Mouse (Mus musculus) heart, adult 2 months (tissue): Measurements from ENCODE around the gene Plekhh1. TPM values are rescaled to one million over a fixed set of nuclear protein-coding genes. Genes with fewer than 3 reads are reported as not detected.
A peak's percentile ranks its signal among the peaks of the same experiment; 100 is the strongest.

Experiments used
- DNase-seq, 2 experiments: peaks; one replicate each; pipeline ENCODE4 v3.0.0; 2021
- H3K27ac ChIP-seq: fragments of 200-600 bp; 2 replicates; pipeline ENCODE4 v1.8.1; 2022
- H3K27me3 ChIP-seq: fragments of 200-500 bp; 2 replicates; pipeline ENCODE4 v1.6.1; 2012; ENCODE audit warnings: mild to moderate bottlenecking, low read length, inconsistent platforms, mixed read lengths; ENCODE audit not compliant: control insufficient read depth, insufficient read depth
- H3K36me3 ChIP-seq: fragments of 200-500 bp; 2 replicates; pipeline ENCODE4 v1.6.1; 2012; ENCODE audit warnings: low read length, inconsistent platforms; ENCODE audit not compliant: control insufficient read depth, insufficient read depth
- H3K4me1 ChIP-seq: fragments of 200-500 bp; 2 replicates; pipeline ENCODE4 v1.6.1; 2011; ENCODE audit warnings: low read length; ENCODE audit not compliant: control insufficient read depth, insufficient read depth
- H3K4me3 ChIP-seq: fragments of 200-600 bp; 2 replicates; pipeline ENCODE4 v1.8.1; 2022
- H3K79me2 ChIP-seq: fragments of 200-500 bp; replicated peaks from 2 replicates; pipeline ENCODE4 v1.6.1; 2012; ENCODE audit warnings: mild to moderate bottlenecking, inconsistent platforms, low read length, moderate library complexity, mixed read lengths; ENCODE audit not compliant: control insufficient read depth, insufficient read depth
- H3K9ac ChIP-seq: fragments of 200-500 bp; 2 replicates; pipeline ENCODE4 v1.6.1; 2012; ENCODE audit warnings: low read depth, mild to moderate bottlenecking, control low read depth, inconsistent platforms, low read length, mixed read lengths
- CTCF ChIP-seq: fragments of 200-600 bp; IDR thresholded peaks from 2 replicates; pipeline ENCODE4 v1.8.1; 2022; ENCODE audit warnings: antibody characterized with exemption, mild to moderate bottlenecking, moderate library complexity
- EP300 ChIP-seq: fragments of 200-500 bp; IDR thresholded peaks from 2 replicates; pipeline ENCODE4 v1.6.1; 2011; ENCODE audit warnings: low read depth, low read length, control low read depth; ENCODE audit not compliant: insufficient read depth
- POLR2A ChIP-seq: fragments of 200-500 bp; IDR thresholded peaks from 2 replicates; pipeline ENCODE4 v1.6.1; 2011; ENCODE audit warnings: mild to moderate bottlenecking, low read depth, low read length, control low read depth; ENCODE audit not compliant: insufficient read depth
- WGBS: fragments of 180-500 bp; shearing (Covaris S2); methylation state at CpG from one replicate; pipeline ENCODE4 v1.1.7; 2018; 5-methylcytosine and 5-hydroxymethylcytosine counted together
- intact Hi-C: fragments of 180-260 bp; cut with DNase I; formaldehyde crosslinking; loops from one replicate; pipeline ENCODE4 v1.15.1; 2025
- polyA plus RNA-seq: library from polyadenylated mRNA; depleted of rRNA; stranded (reverse); fragments of >200 nt; gene quantifications from 2 replicates; pipeline ENCODE4 v1.2.3, GENCODE M21; 2012
- total RNA-seq, 2 experiments: library from RNA; stranded (reverse); gene quantifications; 2 replicates each; pipeline ENCODE4 v1.2.3; 2021

Gene Plekhh1
- total and polyA plus RNA-seq, 3 experiments: 1.4 to 1.8 (median 1.7) TPM

DNA sequence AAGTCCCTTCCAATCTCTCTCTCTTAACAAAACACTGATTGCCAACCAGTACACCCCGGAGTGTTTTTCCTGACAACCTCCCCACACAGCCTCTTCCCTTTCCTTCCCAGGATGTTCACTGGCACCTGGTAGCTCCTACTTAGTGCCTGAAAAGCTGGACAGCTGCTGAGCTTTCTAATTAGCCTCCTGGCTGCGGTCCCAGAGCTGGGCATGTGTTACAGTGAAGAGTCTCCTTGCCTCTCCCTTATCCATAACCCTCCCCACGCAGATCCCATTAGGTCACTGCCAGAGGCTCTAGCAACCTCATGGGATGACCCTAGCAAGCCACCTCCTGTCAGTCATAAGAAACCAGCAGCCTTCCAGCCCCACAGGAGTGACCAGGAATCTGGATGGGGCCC lies 44.9 kb upstream of the Plekhh1 start:
- H3K4me3 ChIP-seq: no peak overlapping the region
- no peaks in the 10 kb centered on the region for H3K27me3 ChIP-seq
- H3K4me1 ChIP-seq: peaks cover 10% of the 10 kb centered on the region
- peak; percentile 60 to 72 for DNase-seq
- intact Hi-C loops: no loop called here
- no peak overlapping the region for H3K27ac ChIP-seq
- no peak for TF ChIP-seq CTCF
- no peak for TF ChIP-seq EP300
- no peak for TF ChIP-seq POLR2A
- H3K9ac ChIP-seq: no peak overlapping the region
- no peaks in the 10 kb centered on the region for H3K36me3 ChIP-seq
- H3K79me2 ChIP-seq: no peaks in the 10 kb centered on the region
- 17% methylated on average over 3 of the region's 3 CpGs for WGBS

DNA sequence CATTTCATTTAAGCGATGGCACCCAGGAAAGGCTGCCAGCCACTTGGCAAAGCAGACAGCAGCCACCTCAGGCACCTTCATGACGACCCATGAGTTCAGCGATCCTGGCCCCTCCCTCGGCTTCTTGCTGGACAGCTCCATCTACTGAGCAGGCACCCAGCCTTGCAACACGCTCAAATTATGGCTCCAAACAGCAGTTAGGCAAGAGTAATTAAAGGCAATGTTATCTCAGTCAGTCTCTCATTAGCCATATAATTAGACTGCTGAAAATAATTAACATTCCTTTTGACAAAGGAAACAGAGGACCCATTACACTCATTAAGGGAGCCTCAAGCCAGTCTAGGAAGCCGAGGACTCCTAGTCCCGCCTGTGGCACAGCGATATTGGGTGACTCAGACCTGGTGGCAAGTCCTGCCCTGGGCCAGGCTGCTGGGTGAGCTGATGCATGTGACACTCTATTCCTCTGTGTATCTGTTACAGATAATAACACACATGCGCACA lies 41.3 kb upstream of the Plekhh1 start:
- H3K36me3 ChIP-seq: no peaks in the 10 kb centered on the region
- no peaks in the 10 kb centered on the region for H3K79me2 ChIP-seq
- H3K4me1 ChIP-seq: peaks cover 4% of the 10 kb centered on the region; the same call in 1 of the 2 replicates
- H3K4me3 ChIP-seq: no peak overlapping the region
- intact Hi-C loops: loop anchor here (5.0 kb wide), 2 partner anchors 40 to 70 kb away; partner anchors contain the start of gene Plekhh1
- H3K27ac ChIP-seq: no peak overlapping the region
- no peak overlapping the region for H3K9ac ChIP-seq
- TF ChIP-seq EP300 (no peak), CTCF (peak; percentile 36), POLR2A (no peak)
- DNase-seq: no peak
- H3K27me3 ChIP-seq: no peaks in the 10 kb centered on the region
- WGBS: 59% methylated on average over 9 of the region's 9 CpGs

DNA sequence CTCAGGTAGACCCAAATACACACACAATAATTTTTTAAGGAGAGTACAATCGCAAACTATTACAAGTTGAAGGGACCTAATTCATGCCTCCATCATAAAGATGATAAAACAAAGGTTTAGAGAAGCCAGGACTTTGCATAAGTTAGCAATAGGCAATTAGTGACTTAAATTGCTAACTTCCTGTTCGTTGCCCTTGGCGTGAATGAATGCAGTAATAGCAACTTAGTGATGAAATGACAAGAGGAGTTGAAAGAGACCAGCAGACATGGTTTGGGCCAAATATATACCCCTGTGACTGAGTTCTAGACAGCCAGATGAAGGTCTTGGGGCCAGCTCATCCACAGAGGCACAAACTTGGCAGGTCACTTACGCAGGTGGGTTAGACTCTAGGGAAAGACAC lies 32.7 kb upstream of the Plekhh1 start:
- no peak overlapping the region for H3K9ac ChIP-seq
- H3K4me3 ChIP-seq: no peak overlapping the region
- H3K4me1 ChIP-seq: no peaks in the 10 kb centered on the region
- H3K27me3 ChIP-seq: no peaks in the 10 kb centered on the region
- WGBS: 90% methylated on average over 4 of the region's 4 CpGs
- no peak for DNase-seq
- H3K36me3 ChIP-seq: no peaks in the 10 kb centered on the region
- no peaks in the 10 kb centered on the region for H3K79me2 ChIP-seq
- intact Hi-C loops: no loop called here
- TF ChIP-seq CTCF (no peak), EP300 (no peak), POLR2A (no peak)
- H3K27ac ChIP-seq: no peak overlapping the region

DNA sequence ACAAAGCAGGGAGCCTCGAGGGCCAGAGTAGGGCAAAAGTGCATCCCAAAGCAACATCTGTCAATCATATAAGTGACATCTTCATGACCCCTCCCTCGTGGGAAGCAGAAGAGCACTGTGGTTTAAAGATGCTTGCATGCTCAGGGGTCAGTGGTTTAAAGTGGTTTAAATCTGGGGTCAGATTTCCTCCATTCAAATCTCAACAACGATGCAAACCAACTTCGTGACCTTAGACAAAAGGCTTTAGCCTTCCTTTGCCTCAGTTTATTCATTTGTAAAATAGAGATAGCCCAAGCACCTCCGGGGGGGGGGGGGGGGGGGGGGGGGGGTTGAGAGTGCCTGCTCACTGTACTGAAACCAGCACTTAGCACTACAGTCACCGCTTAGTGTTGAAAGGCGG lies 32.3 kb upstream of the Plekhh1 start:
- DNase-seq: no peak
- H3K27ac ChIP-seq: no peak overlapping the region
- TF ChIP-seq CTCF (no peak), EP300 (no peak), POLR2A (no peak)

DNA sequence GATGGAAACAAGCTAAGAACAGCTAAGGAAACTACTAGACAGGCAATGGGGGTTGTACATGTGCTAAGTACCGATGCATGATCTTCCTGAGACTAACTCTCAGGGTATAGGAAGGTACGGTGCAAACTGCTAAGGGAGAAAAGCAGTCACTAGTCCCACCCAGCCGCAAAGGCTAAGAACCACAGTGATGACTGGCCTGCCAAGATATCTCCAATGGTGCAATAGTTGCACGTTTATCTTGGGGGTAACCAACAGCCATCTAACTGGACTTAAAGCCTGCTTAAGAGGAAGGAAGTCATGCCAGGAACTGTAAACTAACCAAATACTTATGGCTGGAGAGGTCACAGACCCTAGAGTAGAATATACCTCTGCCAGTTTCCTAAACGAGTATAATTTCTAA lies 26.6 kb upstream of the Plekhh1 start:
- intact Hi-C loops: no loop called here
- H3K4me3 ChIP-seq: no peak overlapping the region
- H3K4me1 ChIP-seq: peaks cover 3% of the 10 kb centered on the region; the same call in 1 of the 2 replicates
- H3K27ac ChIP-seq: no peak overlapping the region
- no peak for DNase-seq
- H3K36me3 ChIP-seq: no peaks in the 10 kb centered on the region
- H3K79me2 ChIP-seq: no peaks in the 10 kb centered on the region
- TF ChIP-seq CTCF (no peak), POLR2A (no peak), EP300 (no peak)
- 75% methylated on average over 5 of the region's 5 CpGs for WGBS
- H3K27me3 ChIP-seq: no peaks in the 10 kb centered on the region
- no peak overlapping the region for H3K9ac ChIP-seq

More for the DNA sequence above, 32.3 kb upstream of the Plekhh1 start:
- Histone ChIP-seq H3K36me3 (no peaks in the 10 kb centered on the region), H3K4me3 (no peak overlapping the region), H3K79me2 (no peaks in the 10 kb centered on the region), H3K27me3 (no peaks in the 10 kb centered on the region), H3K4me1 (no peaks in the 10 kb centered on the region), H3K9ac (no peak overlapping the region)
- intact Hi-C loops: no loop called here
- 44% methylated on average over 7 of the region's 7 CpGs for WGBS

DNA sequence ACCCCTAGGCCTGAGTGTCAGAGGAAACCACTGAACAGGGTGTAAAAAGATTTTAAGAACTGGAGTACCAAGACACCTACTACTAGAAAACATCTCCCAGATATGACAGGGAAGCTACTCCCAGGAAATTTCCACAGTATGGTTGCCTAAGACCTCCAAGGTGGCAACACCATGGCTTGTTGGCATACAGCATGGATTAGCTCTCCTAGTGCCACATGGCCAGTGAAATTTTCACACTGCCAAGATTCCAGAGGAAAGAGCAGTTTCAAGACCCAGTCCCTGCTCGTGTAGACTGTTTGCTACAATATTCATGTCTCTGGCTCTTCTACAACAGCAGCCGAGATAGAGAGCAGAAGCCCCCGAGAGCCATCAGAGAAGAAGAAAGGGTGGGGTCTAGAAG lies 26.0 kb upstream of the Plekhh1 start:
- H3K36me3 ChIP-seq: no peaks in the 10 kb centered on the region
- H3K27me3 ChIP-seq: no peaks in the 10 kb centered on the region
- H3K9ac ChIP-seq: no peak overlapping the region
- whole genome bisulfite sequencing: 83% methylated on average over 3 of the region's 3 CpGs
- intact Hi-C loops: no loop called here
- peaks cover 4% of the 10 kb centered on the region; the same call in 1 of the 2 replicates for H3K4me1 ChIP-seq
- TF ChIP-seq CTCF (no peak), EP300 (no peak), POLR2A (no peak)
- H3K79me2 ChIP-seq: no peaks in the 10 kb centered on the region
- H3K4me3 ChIP-seq: no peak overlapping the region
- DNase-seq: no peak
- no peak overlapping the region for H3K27ac ChIP-seq
